Mouse (Mus musculus): ENCODE data around the gene Slc1a7.

Slc1a7 gene

DNA sequence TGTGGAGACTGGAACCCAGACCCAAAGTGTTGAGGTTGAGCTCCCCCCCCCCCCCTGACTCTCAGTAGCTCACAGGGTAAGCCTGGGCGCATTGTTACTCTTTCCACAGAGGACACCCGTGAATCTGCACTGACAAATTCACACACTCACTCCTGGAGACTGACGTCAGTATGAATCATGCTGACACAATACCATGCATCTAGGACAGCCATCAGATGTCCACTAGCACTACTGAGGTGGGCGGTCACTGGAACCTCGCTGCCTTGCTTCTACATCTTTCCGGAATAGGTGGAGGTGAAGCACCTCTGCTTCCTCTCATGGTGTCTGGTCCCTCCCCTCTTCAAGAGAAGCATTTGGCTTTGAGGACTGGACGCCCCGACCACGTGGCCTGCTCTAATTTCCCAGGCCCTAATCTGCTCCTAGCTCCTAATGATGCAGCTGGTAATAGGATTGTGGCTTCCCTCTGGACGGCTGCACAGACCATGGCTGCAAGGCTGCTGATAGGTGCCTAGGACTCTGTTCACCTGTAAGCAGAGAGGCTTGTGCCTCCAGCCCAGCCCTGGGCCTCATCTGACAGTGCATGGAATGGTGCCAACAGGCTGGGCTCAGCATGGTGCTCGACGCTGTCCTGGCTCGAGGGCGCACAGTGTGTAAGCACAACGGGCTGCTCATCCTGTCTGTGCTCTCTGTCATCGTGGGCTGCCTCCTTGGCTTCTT, at the start of gene Slc1a7:
Gene Slc1a7, plus strand, starts transcription at position 367 of the 717 bp plus-strand sequence.
- DNase-seq (ENCODE audit: low spot score): no peak

- DNase-seq (ENCODE audit: low spot score): no peak
Observed at GRCm38 (mm10) chr4:107920336-107920735, 47.8 kb upstream of the Slc1a7 start.

GRCm38 (mm10) chr4:107921152-107921695, 46.9 kb upstream of the Slc1a7 start:
- DNase-seq (ENCODE audit: low spot score): no peak

- peak; percentile 47 for DNase-seq (ENCODE audit: low spot score)
Observed at GRCm38 (mm10) chr4:107921952-107922351, 46.2 kb upstream of the Slc1a7 start.

GRCm38 (mm10) chr4:107923145-107923802, 44.9 kb upstream of the Slc1a7 start, which contains the start of gene Cpt2:
Gene Cpt2, minus strand, starts transcription at chr4:107923610.
- peak; percentile 96 for DNase-seq (ENCODE audit: low spot score)

GRCm38 (mm10) chr4:107923803-107924194, 44.3 kb upstream of the Slc1a7 start:
- no peak for DNase-seq (ENCODE audit: low spot score)

DNA sequence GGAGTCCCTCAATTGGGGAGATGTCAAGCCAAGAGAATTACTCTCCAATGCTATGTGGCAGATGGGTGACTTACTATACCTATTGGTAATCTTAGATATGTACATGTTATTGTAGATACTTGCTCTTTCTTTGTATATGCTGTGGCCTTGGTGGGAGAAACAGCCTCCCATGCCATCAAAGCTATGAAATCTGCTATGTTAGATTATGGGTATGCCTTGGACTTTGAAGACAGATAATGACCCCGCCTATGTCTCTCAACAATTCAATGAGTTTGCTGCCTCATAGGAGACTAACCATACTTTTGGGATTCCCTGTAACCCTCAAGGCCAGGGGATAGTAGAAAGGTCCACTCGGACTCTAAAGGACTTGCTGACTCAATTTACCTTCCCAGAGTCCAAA, 39.9 kb upstream of the Slc1a7 start:
- no peak for DNase-seq (ENCODE audit: low spot score)

GRCm38 (mm10) chr4:107928726-107929125, 39.4 kb upstream of the Slc1a7 start:
- DNase-seq (ENCODE audit: low spot score): no peak

GRCm38 (mm10) chr4:107931453-107931852, 36.7 kb upstream of the Slc1a7 start:
- no peak for DNase-seq (ENCODE audit: low spot score)

DNA sequence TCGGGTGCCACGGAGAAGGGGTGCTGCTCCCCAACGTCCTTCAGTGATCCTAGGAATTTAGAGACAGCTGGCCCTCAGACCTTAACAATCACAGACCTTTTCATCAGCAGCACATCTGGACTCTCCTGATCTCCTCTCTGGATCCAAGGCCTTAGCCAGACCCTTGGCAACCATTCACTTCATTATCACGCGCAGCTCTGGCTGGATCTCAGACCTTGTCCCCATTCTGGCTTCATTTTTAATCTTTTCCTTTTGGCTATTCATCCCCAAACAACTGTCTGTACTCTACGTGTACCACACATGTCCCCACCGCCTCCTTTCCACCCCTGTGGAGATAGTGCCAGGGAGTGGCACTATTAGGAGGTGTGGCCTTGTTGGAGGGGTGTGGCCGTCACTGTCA, 34.9 kb upstream of the Slc1a7 start:
- no peak for DNase-seq (ENCODE audit: low spot score)

DNA sequence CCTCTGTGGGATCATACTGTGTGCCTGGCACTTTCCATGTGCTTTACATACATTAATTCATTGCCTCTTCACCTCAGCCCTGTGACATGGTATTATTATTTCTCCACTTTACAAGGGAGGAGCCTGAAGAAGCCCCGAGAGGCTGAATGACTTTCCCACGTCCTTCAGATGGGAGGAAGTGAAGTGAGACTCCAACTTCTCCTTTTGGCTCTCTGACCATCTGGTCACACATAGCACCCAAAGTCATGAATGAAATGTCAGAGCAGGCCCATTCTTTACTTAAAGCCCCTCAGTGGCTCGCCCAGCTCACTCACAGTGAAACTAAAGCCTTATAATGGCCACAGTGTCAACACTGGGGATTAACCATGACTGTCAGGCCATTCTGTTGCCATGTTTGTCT, 32.9 kb upstream of the Slc1a7 start:
- DNase-seq (ENCODE audit: low spot score): no peak

DNA sequence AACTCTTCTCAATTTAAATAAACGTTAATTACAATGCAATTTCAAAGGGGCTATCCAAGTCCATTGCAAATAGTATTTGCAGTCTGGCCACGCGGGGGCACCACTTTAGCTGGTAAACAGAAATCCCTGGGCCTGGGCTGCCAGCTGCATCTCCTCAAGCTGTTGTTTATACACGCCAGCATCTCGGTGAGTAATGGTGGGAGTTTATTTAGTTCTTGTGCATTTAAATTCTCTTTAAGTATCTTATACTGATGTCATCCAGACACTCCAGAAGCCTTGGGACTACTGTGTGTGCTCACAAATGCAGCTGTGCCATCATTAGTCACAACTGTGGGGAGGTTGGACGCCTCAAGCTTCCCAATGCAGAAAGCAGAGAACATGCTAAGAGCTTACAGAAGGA, 30.8 kb upstream of the Slc1a7 start:
- DNase-seq (ENCODE audit: low spot score): peak; percentile 26

- no peak for DNase-seq (ENCODE audit: low spot score)
Observed at GRCm38 (mm10) chr4:107938124-107938523, 30.0 kb upstream of the Slc1a7 start.

- no peak for DNase-seq (ENCODE audit: low spot score)
Observed at GRCm38 (mm10) chr4:107942741-107943140, 25.4 kb upstream of the Slc1a7 start.

GRCm38 (mm10) chr4:107944141-107944540, 24.0 kb upstream of the Slc1a7 start:
- DNase-seq (ENCODE audit: low spot score): no peak

DNA sequence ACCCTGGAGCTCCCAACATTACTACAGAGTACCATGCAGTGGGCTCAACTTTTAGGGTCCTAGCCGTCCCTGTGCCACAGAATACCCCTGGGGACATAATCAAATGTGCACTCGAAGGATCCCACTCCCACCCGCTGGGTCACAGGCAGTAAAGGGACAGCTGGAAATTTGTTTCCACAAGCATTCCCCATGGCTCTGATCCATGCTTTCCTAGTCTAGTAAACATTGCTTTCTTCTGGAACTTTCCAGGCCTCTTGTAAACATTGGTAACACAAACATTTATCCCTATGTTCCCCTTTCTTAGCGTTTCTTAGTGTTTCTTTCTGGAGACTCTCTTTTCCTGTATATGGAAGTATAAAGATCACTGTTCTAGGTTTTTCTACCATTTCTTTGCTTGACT, 18.2 kb upstream of the Slc1a7 start:
- no peak for DNase-seq (ENCODE audit: low spot score)

DNA sequence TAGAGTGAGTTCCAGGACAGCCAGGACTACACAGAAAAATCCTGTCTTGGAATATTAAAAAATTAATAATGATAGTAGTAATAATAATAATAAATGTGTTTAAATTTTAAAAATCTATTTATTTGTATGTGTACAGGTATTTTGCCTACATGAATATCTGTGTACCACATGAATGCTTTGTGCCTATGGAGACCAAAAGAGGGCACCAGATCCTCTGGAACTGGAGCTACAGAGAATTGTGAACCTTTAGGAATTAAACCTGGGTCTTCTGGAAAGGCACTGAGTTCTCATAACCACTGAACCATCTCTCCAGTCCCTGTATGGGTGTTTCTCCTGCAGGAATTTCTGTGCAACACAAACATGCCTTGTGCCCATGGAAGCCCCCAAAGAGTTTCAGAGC, 15.3 kb upstream of the Slc1a7 start:
- no peak for DNase-seq (ENCODE audit: low spot score)

GRCm38 (mm10) chr4:107955691-107956090, 12.4 kb upstream of the Slc1a7 start:
- no peak for DNase-seq (ENCODE audit: low spot score)

DNA sequence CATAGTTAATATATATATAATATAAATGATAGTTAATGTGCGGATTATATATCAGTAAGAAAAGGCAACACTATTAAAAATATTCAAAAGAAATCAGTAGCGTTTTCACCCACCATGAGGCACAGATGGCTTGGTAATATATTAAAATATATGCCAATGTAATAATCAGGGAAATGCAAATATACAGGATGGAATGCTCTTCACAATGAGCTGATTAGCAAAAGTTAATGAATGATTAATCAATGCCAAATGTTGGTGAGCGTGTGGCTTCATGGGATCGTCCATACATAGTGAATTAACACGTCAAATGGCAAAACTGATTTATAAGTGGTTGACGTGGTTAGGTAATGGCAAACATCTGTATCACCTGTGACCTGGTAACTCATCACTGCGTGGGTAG, 9.6 kb upstream of the Slc1a7 start:
- DNase-seq (ENCODE audit: low spot score): no peak

- peak; percentile 32 for DNase-seq (ENCODE audit: low spot score)
Observed at GRCm38 (mm10) chr4:107962044-107962732, 5.9 kb upstream of the Slc1a7 start.

- no peak for DNase-seq (ENCODE audit: low spot score)
Observed at GRCm38 (mm10) chr4:107962792-107963191, 5.3 kb upstream of the Slc1a7 start.

- no peak for DNase-seq (ENCODE audit: low spot score)
Observed at GRCm38 (mm10) chr4:107966416-107967109, 1.6 kb upstream of the Slc1a7 start.

All from yolk sac, embryonic 10.5 days (tissue).